Mouse (Mus musculus): ENCODE results near the gene 1700093K21Rik.
"Not testable (repeated sequence)": the region's sequence is repeated elsewhere in the genome, so short reads cannot be mapped to it uniquely, and the experiment has no call there.

1700093K21Rik gene

DNA sequence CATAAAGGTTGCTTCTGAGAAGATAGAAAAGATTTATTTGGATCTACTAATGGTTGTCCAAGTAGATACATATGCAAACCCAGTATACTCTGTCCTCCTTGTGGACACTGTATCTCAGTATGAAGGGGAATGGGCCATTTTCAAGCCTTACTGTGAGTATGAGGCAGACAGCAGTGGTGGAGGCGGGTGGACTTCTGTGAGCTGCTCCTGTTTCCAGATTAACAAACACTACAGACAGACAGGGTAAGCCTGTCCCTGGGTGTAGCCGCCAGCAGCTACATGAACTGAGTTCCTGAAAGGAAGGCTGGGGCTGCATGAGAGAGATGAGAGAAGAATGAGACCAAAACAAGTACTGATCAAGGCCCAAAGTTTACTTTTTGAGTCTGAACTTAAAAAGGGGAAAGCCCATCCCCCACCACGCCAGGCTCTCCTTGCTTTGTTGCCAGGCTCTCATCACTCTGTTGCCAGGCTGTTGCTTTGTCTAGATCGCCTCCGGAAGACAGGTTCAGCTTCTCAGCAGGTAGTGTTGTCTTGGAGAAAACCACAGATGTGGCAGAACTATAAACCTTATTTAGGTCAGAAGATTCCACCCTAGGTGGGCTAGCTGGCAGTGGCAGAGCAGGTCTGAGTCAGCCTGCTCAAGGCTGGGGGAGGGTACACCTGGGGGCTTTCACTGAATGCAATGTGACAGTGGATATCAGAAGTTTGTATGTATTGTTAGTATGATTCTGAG is at the start of gene 1700093K21Rik:
Gene 1700093K21Rik, minus strand, starts transcription at position 683 of the 733 bp plus-strand sequence.
- no peak for DNase-seq (ENCODE audit: low spot score)

DNA sequence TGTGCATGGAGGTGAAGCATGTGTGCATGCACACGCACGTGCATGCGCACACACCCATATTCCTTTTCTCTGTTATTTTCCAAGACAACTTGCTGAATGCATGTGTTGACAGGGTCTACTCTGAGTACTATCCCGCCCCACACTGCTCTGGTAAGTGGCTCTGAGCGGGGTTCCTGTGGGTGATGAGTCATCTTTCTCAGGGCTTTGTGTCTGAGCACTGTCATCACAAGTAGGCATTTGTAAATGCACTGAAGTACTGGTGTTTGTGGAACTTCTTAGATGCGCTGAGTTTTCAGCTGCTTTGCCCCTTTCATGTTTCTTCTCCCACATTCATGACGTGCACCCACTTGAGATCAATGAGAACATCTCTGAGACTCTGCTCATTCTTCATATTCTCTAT is 49.2 kb upstream of the 1700093K21Rik start:
- no peak for DNase-seq (ENCODE audit: low spot score)

DNA sequence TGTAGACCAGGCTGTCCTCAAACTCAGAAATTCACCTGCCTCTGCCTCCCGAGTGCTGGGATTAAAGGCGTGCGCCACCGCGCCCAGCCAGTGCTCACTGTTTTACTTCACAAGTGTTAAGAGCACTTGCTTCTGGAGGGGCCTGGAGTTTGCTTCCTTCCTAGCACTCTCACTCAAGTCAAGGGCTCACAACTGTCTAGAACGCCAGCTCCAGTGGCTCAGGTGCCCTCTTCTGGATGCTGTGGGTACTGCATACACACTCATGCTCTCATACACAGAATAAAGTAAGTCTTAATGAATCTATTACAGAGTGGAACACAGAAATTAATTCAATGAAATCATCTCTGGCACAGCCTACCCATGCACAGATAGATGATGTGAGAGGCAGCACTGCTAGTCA is 44.8 kb upstream of the 1700093K21Rik start:
- peak; percentile 59 for DNase-seq (ENCODE audit: low spot score)

DNA sequence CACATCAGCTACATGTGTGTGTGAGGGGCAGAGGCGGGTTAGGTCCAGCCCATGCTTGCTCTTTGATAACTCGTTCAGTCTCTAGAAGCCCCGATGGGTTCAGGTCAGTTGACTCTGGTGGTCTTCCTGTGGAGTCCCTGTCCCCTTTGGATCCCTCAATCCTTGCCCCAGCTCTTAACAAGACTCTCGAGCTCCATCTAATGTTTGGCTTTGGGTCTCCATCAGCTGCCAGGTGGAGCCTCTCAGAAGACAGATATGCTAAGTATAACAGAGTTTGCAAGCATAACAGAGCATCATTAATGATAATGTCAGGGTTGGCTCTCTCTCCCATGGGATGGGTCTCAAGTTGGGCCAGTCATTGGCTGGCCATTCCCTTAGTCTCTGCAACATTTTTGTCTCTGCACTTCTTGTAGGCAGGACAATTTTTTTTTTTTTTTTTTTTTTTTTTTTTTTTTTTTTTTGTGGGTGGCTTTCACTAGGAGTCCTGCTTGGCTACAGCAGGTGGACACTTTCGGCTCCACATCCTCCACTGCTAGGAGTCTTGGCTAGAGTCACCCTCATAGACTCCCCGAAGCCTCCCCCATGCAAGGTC is 36.2 kb upstream of the 1700093K21Rik start:
- DNase-seq (ENCODE audit: low spot score), result no peak

DNA sequence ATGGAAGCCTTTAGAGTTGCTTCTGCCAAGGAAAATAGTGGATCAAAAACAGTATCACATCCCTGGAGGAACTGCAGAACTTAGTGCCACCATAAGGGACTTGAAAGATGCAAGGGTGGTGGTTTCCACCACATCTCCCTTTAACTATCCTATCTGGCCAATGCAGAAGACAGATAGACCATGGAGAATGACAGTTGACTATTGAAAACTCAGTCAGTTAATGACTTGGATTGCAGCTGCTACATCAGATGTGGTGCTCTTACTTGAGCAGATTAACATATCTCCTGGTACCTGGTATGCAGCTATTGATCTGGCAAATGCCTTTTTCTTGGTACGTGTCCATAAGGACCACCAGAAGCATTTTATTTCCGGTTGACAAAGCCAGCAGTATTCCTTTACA is 16.5 kb upstream of the 1700093K21Rik start:
- DNase-seq (ENCODE audit: low spot score), result no peak

DNA sequence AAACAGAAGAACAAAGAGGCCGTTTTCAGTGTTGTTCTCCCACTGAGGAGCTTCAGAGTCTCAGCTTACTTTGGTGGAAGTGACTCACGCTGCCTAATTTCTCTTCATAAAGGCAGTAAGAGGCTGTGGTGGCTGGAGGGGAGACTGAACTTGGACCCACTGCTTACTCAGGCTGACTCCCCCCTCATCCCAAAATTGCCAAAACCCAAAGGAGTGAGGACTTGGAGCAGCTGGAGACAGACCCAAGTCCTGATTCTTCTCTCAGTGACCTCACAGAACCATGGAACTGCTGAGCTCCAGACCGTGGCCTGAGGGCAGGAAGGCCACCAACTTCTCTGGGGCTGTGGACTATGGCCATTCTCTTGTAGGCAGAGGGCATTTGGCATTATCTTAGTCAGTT is 2.0 kb downstream of the 1700093K21Rik start:
- no peak for DNase-seq (ENCODE audit: low spot score)

DNA sequence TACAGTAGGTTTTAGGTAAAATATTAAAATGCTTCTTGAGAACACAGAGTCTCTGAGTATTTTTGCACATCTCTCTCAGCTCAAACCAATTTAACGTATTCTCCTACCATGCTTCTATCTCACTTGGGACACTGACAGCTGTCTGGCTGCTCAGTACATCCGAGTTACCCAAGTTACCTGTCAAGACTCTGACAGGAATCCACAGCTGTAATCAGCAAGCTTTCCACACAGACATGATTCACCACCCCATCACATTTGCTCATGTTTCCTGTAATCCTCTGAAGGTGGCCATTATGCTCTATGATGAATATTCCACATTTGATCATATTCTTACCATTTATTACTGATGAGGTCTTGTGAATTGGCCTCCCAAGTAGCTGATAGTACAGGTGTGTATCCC is 5.6 kb downstream of the 1700093K21Rik start:
- DNase-seq (ENCODE audit: low spot score), result no peak

DNA sequence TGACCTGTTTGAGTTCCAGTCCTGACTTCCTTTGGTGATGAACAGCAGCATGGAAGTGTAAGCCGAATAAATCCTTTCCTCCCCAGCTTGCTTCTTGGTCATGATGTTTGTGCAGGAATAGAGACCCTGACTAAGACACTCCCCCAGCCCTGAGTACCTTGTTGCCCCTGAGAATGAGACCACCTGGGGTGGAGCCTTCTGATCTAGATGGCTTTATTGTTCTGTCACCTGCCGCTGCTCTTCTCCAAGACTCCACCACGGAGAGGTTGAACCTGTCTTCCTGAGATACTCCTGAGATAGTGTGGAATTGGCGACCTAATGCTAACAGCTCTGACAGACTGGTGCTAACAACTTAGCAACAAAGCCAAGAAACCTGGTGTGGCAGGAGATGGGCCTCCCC is 6.2 kb downstream of the 1700093K21Rik start:
- not testable (repeated sequence) for DNase-seq (ENCODE audit: low spot score)

DNA sequence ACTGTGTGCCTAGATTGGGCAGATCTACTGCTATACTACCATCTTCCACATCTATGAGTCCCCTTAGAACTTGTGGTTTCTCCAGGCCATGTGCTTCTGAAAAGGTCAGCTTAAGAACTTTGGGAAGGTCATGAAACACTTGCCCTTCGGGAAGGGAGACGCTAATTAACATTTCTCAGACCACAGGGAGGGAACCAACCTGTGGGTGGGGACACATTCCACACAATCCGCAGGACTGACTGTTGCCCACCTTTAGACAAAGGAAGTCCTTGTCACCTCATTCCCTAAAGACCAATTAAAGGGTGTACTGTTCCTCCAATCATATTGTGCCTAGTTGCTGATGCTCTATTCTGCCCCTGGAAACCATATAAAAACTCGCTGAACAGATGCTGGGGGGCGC is 16.2 kb downstream of the 1700093K21Rik start:
- not testable (repeated sequence) for DNase-seq (ENCODE audit: low spot score)

DNA sequence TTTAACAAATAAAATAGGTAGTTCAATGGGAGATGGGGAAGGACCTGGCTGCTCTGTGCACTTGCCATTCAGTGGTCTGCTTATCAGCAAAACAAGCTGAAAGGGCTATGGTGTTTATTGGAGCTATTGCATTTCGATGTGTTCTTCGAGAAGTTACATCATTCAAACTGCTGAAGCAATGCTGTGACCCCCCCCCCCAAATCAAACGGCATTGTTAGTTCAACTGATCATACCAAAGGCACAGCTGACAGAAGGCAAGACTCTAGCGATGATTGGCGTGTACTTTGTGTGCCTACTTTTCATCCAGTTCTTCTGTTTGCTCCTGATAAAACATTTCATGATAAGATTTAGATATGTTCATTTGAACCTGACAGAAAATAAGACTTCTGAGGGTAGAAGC is 22.3 kb downstream of the 1700093K21Rik start:
- no peak for DNase-seq (ENCODE audit: low spot score)

DNA sequence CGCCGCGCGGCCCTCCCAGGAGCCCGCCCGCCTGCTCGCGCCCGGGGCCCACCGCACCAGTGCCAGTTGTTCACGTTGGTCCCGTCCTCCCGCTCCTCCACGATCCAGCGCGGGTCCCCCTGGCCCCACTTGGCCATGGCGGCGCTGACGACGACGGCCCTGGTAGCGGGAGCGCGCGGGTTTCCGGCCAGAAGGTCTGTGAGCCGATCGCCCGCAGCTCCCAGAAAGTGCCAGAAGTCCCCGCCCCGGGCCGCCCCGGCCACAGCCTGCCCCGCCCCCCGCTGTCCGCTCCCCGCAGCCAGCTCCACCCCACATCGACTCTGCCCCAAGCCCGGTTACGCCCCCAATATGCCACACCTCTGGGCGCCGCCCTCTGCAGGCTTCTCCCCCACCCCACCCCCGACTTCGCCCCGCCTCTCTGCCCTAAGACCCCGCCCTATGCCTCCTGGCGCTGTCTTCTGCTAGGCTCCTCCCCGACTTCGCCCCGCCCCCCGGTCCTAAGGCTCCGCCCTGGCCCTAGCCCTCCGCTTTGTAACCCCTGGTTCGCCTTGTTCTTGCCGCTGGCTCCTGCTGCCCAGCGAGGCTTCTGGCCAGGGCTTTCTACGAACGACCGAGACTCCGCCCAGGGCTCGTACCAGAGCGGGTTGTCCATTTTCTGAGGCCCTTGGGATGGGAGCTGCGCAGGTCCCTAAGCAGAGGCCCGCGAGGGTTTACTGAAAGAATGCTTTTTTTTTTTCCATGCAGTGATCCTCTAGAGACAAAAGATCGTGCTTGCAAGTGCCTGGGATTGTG is 23.0 kb downstream of the 1700093K21Rik start, which contains the start of gene Ahsa2:
Gene Ahsa2, minus strand, starts transcription at position 313 of the 792 bp plus-strand sequence.
- peak; percentile 89 for DNase-seq (ENCODE audit: low spot score)

DNA sequence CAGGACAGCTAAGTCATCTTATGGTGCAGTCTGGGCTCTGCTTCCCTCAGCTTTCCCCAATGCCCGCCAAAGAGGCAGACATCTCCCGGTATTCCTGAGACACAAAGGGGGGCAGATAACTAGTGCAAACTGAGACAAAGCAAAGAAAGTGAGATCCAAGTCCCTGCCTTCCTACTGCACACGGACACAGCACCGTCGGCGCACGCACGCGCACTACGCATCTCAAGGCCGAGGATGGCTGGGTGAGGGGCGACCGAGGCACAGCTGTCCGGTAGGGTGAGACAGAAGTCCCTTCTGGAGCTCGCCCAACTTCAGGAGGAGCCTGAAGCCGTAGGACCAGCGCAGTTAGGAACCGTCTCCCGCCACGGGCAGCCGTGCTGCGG is 23.6 kb downstream of the 1700093K21Rik start:
- DNase-seq (ENCODE audit: low spot score), result no peak

DNA sequence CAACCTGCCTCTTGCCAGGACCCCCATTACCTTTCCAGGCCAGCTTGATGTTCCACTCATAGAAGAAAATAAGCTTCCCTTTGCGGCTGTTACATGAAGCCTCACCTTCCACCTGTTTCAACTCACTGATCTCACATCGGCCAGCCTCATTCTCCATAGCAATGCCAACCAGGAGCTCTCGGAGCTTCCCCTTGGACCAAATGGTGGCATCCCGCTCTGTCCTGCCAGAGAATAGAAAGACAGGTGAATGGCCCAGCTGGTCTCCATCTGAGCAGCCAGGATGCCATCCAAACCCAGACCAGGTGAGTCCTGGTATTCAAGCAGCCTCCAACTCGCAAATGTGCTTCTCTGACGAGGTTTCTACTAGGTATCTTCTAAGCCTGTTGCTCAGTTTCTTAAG is 24.3 kb downstream of the 1700093K21Rik start:
- no peak for DNase-seq (ENCODE audit: low spot score)

DNA sequence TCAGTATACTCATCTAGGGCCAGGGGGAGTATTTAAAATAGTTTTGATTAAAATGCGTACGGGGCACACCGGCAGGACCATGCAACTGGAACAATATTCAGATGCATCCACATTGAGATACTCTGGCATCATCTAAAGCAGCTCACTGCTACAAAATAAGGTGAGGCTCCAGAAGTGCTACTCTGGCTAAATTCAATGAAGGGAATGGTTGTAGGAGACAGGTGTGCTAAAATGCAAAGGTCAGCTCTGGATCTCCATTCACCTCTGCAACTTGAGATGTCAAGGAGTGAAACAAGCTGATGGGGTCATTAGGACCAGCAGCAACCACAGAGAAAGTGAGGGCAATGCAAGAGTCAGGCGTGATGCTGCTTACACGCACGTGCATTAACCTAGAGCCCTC is 25.7 kb downstream of the 1700093K21Rik start:
- DNase-seq (ENCODE audit: low spot score), result no peak

DNA sequence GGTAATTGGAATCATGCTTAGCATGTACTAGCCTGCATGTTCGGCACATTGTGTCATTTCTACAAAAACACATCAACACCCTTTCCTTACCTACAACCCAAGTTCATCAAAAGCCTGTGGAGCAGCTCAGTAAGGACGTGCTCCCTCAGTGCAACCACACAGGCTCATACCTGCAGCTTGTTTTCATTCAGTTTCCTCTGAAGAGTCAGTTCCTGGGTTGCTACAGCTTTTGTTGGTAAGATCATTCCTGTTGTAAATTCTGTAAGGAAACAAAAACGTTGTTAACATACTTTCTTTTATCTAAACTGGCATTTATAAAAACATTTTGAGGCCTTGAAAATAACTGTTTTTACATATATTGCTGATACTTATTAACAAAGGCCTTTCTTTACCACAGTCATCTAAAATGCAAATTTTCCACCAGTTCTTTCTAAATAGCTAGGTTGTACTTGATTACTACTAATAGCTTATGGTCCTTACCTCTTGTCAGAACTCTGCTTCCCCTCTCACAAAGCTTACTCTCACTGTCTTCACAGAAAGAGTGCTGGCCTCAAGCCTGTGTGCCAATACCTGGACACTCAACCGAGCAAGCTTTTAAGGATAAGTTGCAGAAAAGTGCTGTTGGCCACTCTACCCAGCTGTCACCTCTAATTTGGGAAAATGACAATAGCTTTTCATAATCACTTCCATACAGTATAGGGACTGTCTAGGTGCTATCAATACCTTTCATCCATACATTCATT is 28.7 kb downstream of the 1700093K21Rik start:
- no peak for DNase-seq (ENCODE audit: low spot score)

DNA sequence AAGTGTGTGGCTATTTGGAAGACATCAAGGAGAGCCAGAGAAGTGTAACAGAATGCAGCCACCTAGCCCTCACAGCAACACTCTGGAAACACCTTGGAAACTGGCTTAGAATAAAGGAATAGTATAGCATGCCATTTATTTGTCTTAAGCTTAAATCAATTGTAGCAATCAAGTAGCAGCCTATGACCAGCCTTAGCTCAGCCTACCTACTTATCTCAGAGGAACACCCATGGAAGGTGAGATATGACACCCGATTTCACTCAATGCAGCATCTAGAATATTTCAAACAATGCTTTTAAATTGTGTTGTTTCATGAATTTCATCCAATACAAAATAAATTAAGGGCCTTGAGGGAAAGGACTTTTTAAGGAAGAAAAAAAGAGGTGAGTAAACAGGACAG is 31.0 kb downstream of the 1700093K21Rik start:
- DNase-seq (ENCODE audit: low spot score), result no peak

All from ovary, postnatal 10 days (tissue).